Mouse (Mus musculus) left cerebral cortex, postnatal 14 days (tissue): ENCODE data around the gene Trarg1. TPM values are rescaled to one million over a fixed set of nuclear protein-coding genes. Genes with fewer than 3 reads are reported as not detected.
A peak's percentile ranks its signal among the peaks of the same experiment; 100 is the strongest.

Source experiments
- DNase-seq, 2 experiments: peaks; one replicate each; pipeline ENCODE4 v3.0.0; 2021 to 2022; ENCODE audit warnings: low spot score in 2 of 2, mixed read lengths in 1 of 2
- intact Hi-C: fragments of 180-260 bp; cut with DNase I; formaldehyde crosslinking; loops from one replicate; pipeline ENCODE4 v1.15.1; 2025
- total RNA-seq, 2 experiments: library from RNA; stranded (reverse); gene quantifications; 2 replicates each; pipeline ENCODE4 v1.2.3; 2021

Trarg1 gene
- total RNA-seq, 2 experiments from 2014 or later, result 0.61 to 0.75 TPM

- no peak for DNase-seq
- intact Hi-C loops, result no loop called here
Observed at GRCm38 (mm10) chr11:76742511-76742910, 62.9 kb downstream of the Trarg1 start.

- intact Hi-C loops, result no loop called here
- DNase-seq, result peak; percentile 55 to 62
Observed at GRCm38 (mm10) chr11:76744550-76744949, 64.9 kb downstream of the Trarg1 start.

GRCm38 (mm10) chr11:76745921-76746320, 66.3 kb downstream of the Trarg1 start:
- intact Hi-C loops, result no loop called here
- DNase-seq, result no peak

Other genes with a start within 250 kb of the Trarg1 start
- 100 to 1,000 TPM; 424 to 443 TPM for gene Abr, start 57.5 kb upstream of the Trarg1 start, total RNA-seq
- 1 to 10 TPM; 3.4 to 4.2 TPM for gene Bhlha9, start 7.3 kb upstream of the Trarg1 start, total RNA-seq
- 10 to 100 TPM; 43.2 to 46.4 TPM for gene Gosr1, start 83.8 kb downstream of the Trarg1 start, total RNA-seq
- gene Cpd, start 167.2 kb downstream of the Trarg1 start, total RNA-seq, result 10 to 100 TPM; 63.4 to 64.6 TPM
- gene Tmigd1, start 222.4 kb downstream of the Trarg1 start, total RNA-seq, result not detected
- 10 to 100 TPM; 71.9 to 79.7 TPM for gene Blmh, start 245.0 kb downstream of the Trarg1 start, total RNA-seq